Mouse (Mus musculus) heart, postnatal 0 days (tissue): ENCODE data around the gene Trpc3. TPM values are rescaled to one million over a fixed set of nuclear protein-coding genes. Genes with fewer than 3 reads are reported as not detected.
"Not testable (repeated sequence)": the region's sequence is repeated elsewhere in the genome, so short reads cannot be mapped to it uniquely, and the experiment has no call there.

Source experiments
- ATAC-seq: fragments of 200-750 bp; cut with Nextera tagmentation; 2 replicates; pipeline ENCODE4 v1.8.0; 2017; ENCODE audit warnings: low read depth, moderate number of reproducible peaks, moderate library complexity; ENCODE audit not compliant: insufficient read depth
- DNase-seq: peaks from one replicate; pipeline ENCODE4 v3.0.0-alpha.2; 2016; ENCODE audit warnings: low spot score
- H3K27ac ChIP-seq: fragments of 300-500 bp; sonication (generic); 2 replicates; pipeline ENCODE4 v1.5.1; 2014; ENCODE audit warnings: low read depth, mild to moderate bottlenecking
- H3K27me3 ChIP-seq: fragments of 300-500 bp; sonication (generic); 2 replicates; pipeline ENCODE4 v1.6.1; 2014; ENCODE audit warnings: low read length, mixed read lengths; ENCODE audit not compliant: control insufficient read depth, insufficient read depth
- H3K36me3 ChIP-seq: fragments of 300-500 bp; sonication (generic); replicated peaks from 2 replicates; pipeline ENCODE4 v1.6.1; 2014; ENCODE audit warnings: low read length, mixed read lengths; ENCODE audit not compliant: control insufficient read depth, insufficient read depth
- H3K4me1 ChIP-seq: fragments of 300-500 bp; sonication (generic); 2 replicates; pipeline ENCODE4 v1.6.1; 2014; ENCODE audit warnings: antibody characterized with exemption; ENCODE audit not compliant: control insufficient read depth, insufficient read depth
- H3K4me2 ChIP-seq: fragments of 300-500 bp; sonication (generic); 2 replicates; pipeline ENCODE4 v1.6.1; 2014; ENCODE audit warnings: low read depth, mild to moderate bottlenecking, low read length, moderate library complexity
- H3K4me3 ChIP-seq: fragments of 300-500 bp; sonication (generic); 2 replicates; pipeline ENCODE4 v1.5.1; 2014; ENCODE audit warnings: low read depth, low read length
- H3K9ac ChIP-seq: fragments of 300-500 bp; sonication (generic); replicated peaks from 2 replicates; pipeline ENCODE4 v1.6.1; 2014; ENCODE audit warnings: low read depth, low read length, mixed read lengths
- H3K9me3 ChIP-seq: fragments of 300-500 bp; sonication (generic); replicated peaks from 2 replicates; pipeline ENCODE4 v1.6.1; 2016; ENCODE audit warnings: low read length; ENCODE audit not compliant: control insufficient read depth
- CTCF ChIP-seq: IDR thresholded peaks from 2 replicates; pipeline ENCODE4 v1.5.1; 2016; ENCODE audit warnings: antibody characterized with exemption, control low read depth, low read depth
- EP300 ChIP-seq: IDR thresholded peaks from 2 replicates; pipeline ENCODE4 v1.6.1; 2016; ENCODE audit warnings: antibody characterized with exemption, low read depth
- WGBS: fragments of 180-500 bp; shearing (Covaris S2); extraction: QIAGEN DNeasy Blood & Tissue Kit; methylation state at CpG from one replicate; pipeline ENCODE4 v1.1.7; 2014; 5-methylcytosine and 5-hydroxymethylcytosine counted together
- polyA plus RNA-seq: library from polyadenylated mRNA; unstranded; fragments of >200 nt; fragmentation: Nextera tagmentation; extraction: Ambion mirVana; gene quantifications from 2 replicates; pipeline ENCODE4 v1.2.1, GENCODE M21; 2015
- total RNA-seq: library from RNA; depleted of rRNA; stranded (reverse); fragments of >200 nt; gene quantifications from 2 replicates; pipeline ENCODE4 v1.2.3, GENCODE M21; 2014; ENCODE audit warnings: low replicate concordance

Trpc3 gene
- total and polyA plus RNA-seq, 2 experiments from 2014 or later: 2.8 to 6.3 TPM

- no peak overlapping the region for H3K9ac ChIP-seq
- H3K36me3 ChIP-seq: no peaks in the 10 kb centered on the region
- no peak for ATAC-seq
- no peak overlapping the region for H3K4me2 ChIP-seq
- TF ChIP-seq EP300: no peak
- TF ChIP-seq CTCF: no peak
- 72% methylated on average over 7 of the region's 7 CpGs for WGBS
- no peaks in the 10 kb centered on the region for H3K9me3 ChIP-seq
- no peaks in the 10 kb centered on the region for H3K27me3 ChIP-seq
- no peak overlapping the region for H3K4me3 ChIP-seq
- no peak overlapping the region for H3K27ac ChIP-seq
- no peak for DNase-seq
- H3K4me1 ChIP-seq: no peaks in the 10 kb centered on the region
Measured at GRCm38 (mm10) chr3:36618181-36618580, 71.8 kb downstream of the Trpc3 start.

GRCm38 (mm10) chr3:36613908-36614255 lies 76.1 kb downstream of the Trpc3 start:
- Histone ChIP-seq H3K4me2 (peak overlapping the region; percentile 86), H3K9ac (no peak overlapping the region), H3K27ac (no peak overlapping the region), H3K4me1 (peaks cover 8% of the 10 kb centered on the region; the same call in 1 of the 2 replicates), H3K36me3 (no peaks in the 10 kb centered on the region; the same call in 1 of the 2 replicates), H3K4me3 (0 out of 2 replicates have a peak overlapping the region, but pooled peaks have one; percentile 69), H3K9me3 (no peaks in the 10 kb centered on the region), H3K27me3 (no peaks in the 10 kb centered on the region)
- 61% methylated on average over 5 of the region's 5 CpGs for WGBS
- ATAC-seq (no peak), DNase-seq (no peak)
- TF ChIP-seq CTCF: no peak

- H3K9ac ChIP-seq: peak within 1 kb of the TSS; percentile 58
- peak within 1 kb of the TSS; percentile 86 for H3K4me2 ChIP-seq
- DNase-seq (peak; percentile 96), ATAC-seq (peak; percentile 99)
- no peaks in the 10 kb centered on the region; the same call in 1 of the 2 replicates for H3K36me3 ChIP-seq
- H3K4me1 ChIP-seq: peaks cover 8% of the 10 kb centered on the region; the same call in 1 of the 2 replicates
- 4% methylated on average over 38 of the region's 38 CpGs for WGBS
- H3K9me3 ChIP-seq: no peaks in the 10 kb centered on the region
- peak within 1 kb of the TSS; percentile 43; the same call in 1 of the 2 replicates for H3K27ac ChIP-seq
- no peak for TF ChIP-seq EP300
- no peak for TF ChIP-seq CTCF
- peak within 1 kb of the TSS; percentile 69 for H3K4me3 ChIP-seq
- no peaks in the 10 kb centered on the region for H3K27me3 ChIP-seq
Measured at GRCm38 (mm10) chr3:36613202-36613907, 76.6 kb downstream of the Trpc3 start, which contains the start of gene Bbs7. Bbs7 (minus strand) TSS chr3:36613477.

- H3K27ac ChIP-seq: peak overlapping the region; percentile 43; the same call in 1 of the 2 replicates
Measured at GRCm38 (mm10) chr3:36612687-36613086, 77.3 kb downstream of the Trpc3 start.

GRCm38 (mm10) chr3:36605894-36606783 lies 83.8 kb downstream of the Trpc3 start:
- TF ChIP-seq EP300 (no peak), CTCF (no peak)
- Histone ChIP-seq H3K4me1 (no peaks in the 10 kb centered on the region), H3K9me3 (no peaks in the 10 kb centered on the region), H3K36me3 (no peaks in the 10 kb centered on the region; the same call in 1 of the 2 replicates), H3K27me3 (no peaks in the 10 kb centered on the region), H3K27ac (no peak overlapping the region), H3K4me2 (no peak overlapping the region), H3K4me3 (no peak overlapping the region), H3K9ac (no peak overlapping the region)
- WGBS: 55% methylated on average over 7 of the region's 7 CpGs
- no peak for ATAC-seq
- DNase-seq: no peak

More at GRCm38 (mm10) chr3:36612687-36613086, 77.3 kb downstream of the Trpc3 start:
- ATAC-seq: no peak
- Histone ChIP-seq H3K4me3 (peak overlapping the region; percentile 69), H3K4me2 (peak overlapping the region; percentile 86), H3K9ac (peak overlapping the region; percentile 58), H3K4me1 (peaks cover 8% of the 10 kb centered on the region; the same call in 1 of the 2 replicates), H3K36me3 (no peaks in the 10 kb centered on the region; the same call in 1 of the 2 replicates), H3K27me3 (no peaks in the 10 kb centered on the region), H3K9me3 (no peaks in the 10 kb centered on the region)
- DNase-seq: no peak
- 8% methylated on average over 6 of the region's 6 CpGs for WGBS
- TF ChIP-seq CTCF (no peak), EP300 (no peak)

GRCm38 (mm10) chr3:36599773-36600172 lies 90.2 kb downstream of the Trpc3 start:
- not testable (repeated sequence) for H3K9me3 ChIP-seq, H3K4me3 ChIP-seq, H3K9ac ChIP-seq, H3K27me3 ChIP-seq, H3K4me1 ChIP-seq, H3K27ac ChIP-seq, H3K4me2 ChIP-seq, H3K36me3 ChIP-seq, DNase-seq, ATAC-seq
- 90% methylated on average over 9 of the region's 9 CpGs for WGBS
